Mouse (Mus musculus) spleen, postnatal 14 days (tissue): ENCODE results near the gene Bcor.

Source experiments
- DNase-seq, 2 experiments: peaks; one replicate each; pipeline ENCODE4 v3.0.0; 2021 to 2022; ENCODE audit warnings: low spot score in 2 of 2

Gene Bcor

GRCm38 (mm10) chrX:12065782-12066181 is 94.4 kb downstream of the Bcor start:
- DNase-seq: no peak

GRCm38 (mm10) chrX:12062932-12063260 is 97.3 kb downstream of the Bcor start:
- DNase-seq: no peak

GRCm38 (mm10) chrX:12062121-12062931 is 97.8 kb downstream of the Bcor start:
- no peak for DNase-seq

GRCm38 (mm10) chrX:12060848-12061247 is 99.3 kb downstream of the Bcor start:
- no peak for DNase-seq

GRCm38 (mm10) chrX:12057210-12057609 is 102.9 kb downstream of the Bcor start:
- no peak for DNase-seq

GRCm38 (mm10) chrX:12053315-12053914 is 106.7 kb downstream of the Bcor start:
- DNase-seq: no peak

GRCm38 (mm10) chrX:12052651-12053050 is 107.5 kb downstream of the Bcor start:
- DNase-seq: no peak

GRCm38 (mm10) chrX:12048721-12049120 is 111.4 kb downstream of the Bcor start:
- no peak for DNase-seq

- no peak for DNase-seq
These were observed 112.0 kb downstream of the Bcor start for GRCm38 (mm10) chrX:12048166-12048565.

GRCm38 (mm10) chrX:12047223-12047911 is 112.8 kb downstream of the Bcor start:
- DNase-seq: no peak

GRCm38 (mm10) chrX:12046676-12047075 is 113.5 kb downstream of the Bcor start:
- DNase-seq: no peak

- no peak for DNase-seq
These were observed 116.8 kb downstream of the Bcor start for GRCm38 (mm10) chrX:12043352-12043751.

GRCm38 (mm10) chrX:12041453-12041852 is 118.7 kb downstream of the Bcor start:
- DNase-seq: no peak

- no peak for DNase-seq
These were observed 145.3 kb downstream of the Bcor start for GRCm38 (mm10) chrX:12014726-12015464.

- DNase-seq: no peak
These were observed 149.5 kb downstream of the Bcor start for GRCm38 (mm10) chrX:12010660-12011059.

GRCm38 (mm10) chrX:12009046-12009445 is 151.1 kb downstream of the Bcor start:
- DNase-seq: no peak

GRCm38 (mm10) chrX:12007832-12008540 is 152.2 kb downstream of the Bcor start:
- no peak for DNase-seq

- DNase-seq: peak in 1 of 2 experiments; percentile 30
These were observed 153.0 kb downstream of the Bcor start for GRCm38 (mm10) chrX:12006882-12007753.

- DNase-seq: peak in 1 of 2 experiments; percentile 22
These were observed 153.9 kb downstream of the Bcor start for GRCm38 (mm10) chrX:12006031-12006881.
